Mouse (Mus musculus): ENCODE data around the gene Ddx43. TPM values are rescaled to one million over a fixed set of nuclear protein-coding genes. Genes with fewer than 3 reads are reported as not detected.

Ddx43 gene
- polyA plus RNA-seq, 1 experiment, result not detected

DNA sequence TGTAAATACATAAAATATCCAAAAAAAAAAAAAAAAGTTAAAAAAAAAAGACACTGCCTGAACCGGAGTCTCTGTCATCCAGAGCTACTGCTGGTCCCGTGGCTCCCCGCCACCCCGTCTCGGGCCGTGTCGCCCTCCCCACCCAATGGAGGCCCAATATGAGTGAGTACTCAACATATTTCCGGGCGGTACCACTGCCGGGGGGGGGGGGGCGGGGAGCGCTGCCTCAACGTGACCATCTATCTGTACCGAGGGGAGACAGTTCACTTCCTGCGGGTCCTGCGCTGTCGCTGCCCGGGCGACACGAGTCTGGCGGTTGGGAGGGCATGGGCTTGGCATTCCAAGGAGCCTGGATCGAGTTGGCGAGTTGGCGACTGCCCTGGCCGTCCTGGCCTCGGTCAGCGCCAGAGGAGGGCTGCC lies 31.8 kb downstream of the Ddx43 start:
- H3K4me1 ChIP-seq (ENCODE audit: control insufficient read depth, insufficient read depth, low read length), result no peaks in the 10 kb centered on the region
- H3K27me3 ChIP-seq (replicated peaks; ENCODE audit: control insufficient read depth, insufficient read depth, low read length), result no peaks in the 10 kb centered on the region
- 23% methylated on average over 27 of the region's 27 CpGs for WGBS
- TF ChIP-seq CTCF (conservative IDR thresholded peaks at IDR 0.05; ENCODE audit: insufficient read depth, insufficient read length, low read depth, low read length) (no peak), POLR2A (IDR thresholded peaks at IDR 0.05; ENCODE audit: low read depth, low read length) (no peak)
- DNase-seq, result no peak
- no peaks in the 10 kb centered on the region for H3K36me3 ChIP-seq (ENCODE audit: control insufficient read depth, insufficient read depth, low read length)
- H3K27ac ChIP-seq (ENCODE audit: insufficient read depth, low read depth, low read length), result no peak overlapping the region
- H3K4me3 ChIP-seq (ENCODE audit: insufficient read depth, low read depth, low read length), result peak overlapping the region; percentile 31

DNA sequence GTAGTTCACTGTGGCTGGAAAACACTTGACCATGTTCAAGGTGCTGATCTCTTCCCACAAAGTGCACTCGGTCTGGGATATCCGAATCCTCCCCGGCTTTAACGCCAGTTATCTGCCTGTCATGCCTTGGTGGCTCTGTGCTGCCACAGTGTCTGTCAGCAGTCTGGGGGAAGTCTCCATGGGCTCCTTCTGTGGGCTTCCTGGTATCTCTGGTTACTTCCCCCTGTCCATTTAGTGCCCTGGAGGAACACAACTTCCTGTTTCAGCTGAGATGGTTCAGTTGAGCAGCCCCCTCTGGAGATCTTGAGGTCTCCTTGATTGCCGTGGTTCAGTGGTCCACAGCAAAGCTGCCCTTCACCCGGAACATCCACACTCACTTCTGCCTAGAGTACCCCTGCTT lies 32.6 kb downstream of the Ddx43 start:
- Histone ChIP-seq H3K4me3 (ENCODE audit: insufficient read depth, low read depth, low read length) (no peak overlapping the region), H3K27ac (ENCODE audit: insufficient read depth, low read depth, low read length) (no peak overlapping the region), H3K4me1 (ENCODE audit: control insufficient read depth, insufficient read depth, low read length) (no peaks in the 10 kb centered on the region), H3K27me3 (replicated peaks; ENCODE audit: control insufficient read depth, insufficient read depth, low read length) (no peaks in the 10 kb centered on the region), H3K36me3 (ENCODE audit: control insufficient read depth, insufficient read depth, low read length) (no peaks in the 10 kb centered on the region)
- no peak for DNase-seq
- TF ChIP-seq CTCF (conservative IDR thresholded peaks at IDR 0.05; ENCODE audit: insufficient read depth, insufficient read length, low read depth, low read length), result no peak
- 70% methylated on average over 6 of the region's 6 CpGs for WGBS

DNA sequence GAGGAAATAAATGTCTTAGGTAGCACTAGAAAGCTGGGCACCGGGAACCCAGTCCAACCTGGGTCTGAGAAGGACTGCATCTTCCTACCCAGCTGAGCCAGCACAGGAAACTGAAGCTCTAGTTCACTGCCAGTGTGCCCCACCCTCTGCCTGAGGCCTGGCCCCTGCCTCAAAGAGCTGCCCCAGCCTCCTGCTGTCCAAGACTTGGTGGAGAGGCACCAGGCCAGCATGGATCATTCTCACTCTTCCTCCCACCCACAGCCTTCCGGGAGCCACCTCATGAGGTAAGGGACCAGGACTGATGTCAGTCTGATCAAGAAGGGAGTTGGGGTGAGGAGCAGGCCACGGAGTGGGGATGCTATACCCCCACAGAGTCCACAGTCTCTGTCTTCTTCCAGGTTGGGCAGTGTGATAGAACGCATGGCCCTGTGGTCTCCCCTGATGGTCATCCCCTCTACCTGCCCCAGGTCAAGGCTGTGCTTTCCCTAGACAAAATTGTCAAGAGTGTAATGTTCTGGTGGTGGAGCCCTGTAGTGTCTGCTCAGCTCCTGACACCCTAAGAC lies 33.4 kb downstream of the Ddx43 start:
- no peaks in the 10 kb centered on the region for H3K4me1 ChIP-seq (ENCODE audit: control insufficient read depth, insufficient read depth, low read length)
- H3K36me3 ChIP-seq (ENCODE audit: control insufficient read depth, insufficient read depth, low read length), result no peaks in the 10 kb centered on the region
- no peak for DNase-seq
- no peak overlapping the region for H3K27ac ChIP-seq (ENCODE audit: insufficient read depth, low read depth, low read length)
- no peaks in the 10 kb centered on the region for H3K27me3 ChIP-seq (replicated peaks; ENCODE audit: control insufficient read depth, insufficient read depth, low read length)
- WGBS, result 87% methylated on average over 4 of the region's 4 CpGs
- TF ChIP-seq POLR2A (IDR thresholded peaks at IDR 0.05; ENCODE audit: low read depth, low read length) (no peak), CTCF (conservative IDR thresholded peaks at IDR 0.05; ENCODE audit: insufficient read depth, insufficient read length, low read depth, low read length) (no peak)
- no peak overlapping the region for H3K4me3 ChIP-seq (ENCODE audit: insufficient read depth, low read depth, low read length)

DNA sequence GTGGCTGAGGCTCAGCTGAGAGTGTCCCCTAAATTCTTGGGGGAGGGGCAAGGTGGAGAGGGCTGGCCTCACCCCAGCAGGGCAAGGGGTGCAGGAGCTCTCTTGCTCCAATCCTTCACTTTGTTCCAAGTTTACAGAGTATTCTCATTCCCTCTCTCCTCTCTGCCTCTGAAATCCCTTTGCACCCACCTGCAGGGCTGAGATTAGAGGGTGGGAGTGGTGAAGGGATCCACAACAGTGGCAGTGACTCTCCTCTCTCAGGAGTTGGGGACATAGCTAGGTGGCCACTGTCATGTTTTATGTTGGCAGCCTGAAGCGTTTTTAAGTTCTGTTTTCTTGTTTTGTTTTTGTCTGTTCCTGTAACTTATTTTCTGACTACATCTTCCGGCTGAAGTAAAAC lies 34.0 kb downstream of the Ddx43 start:
- H3K27me3 ChIP-seq (replicated peaks; ENCODE audit: control insufficient read depth, insufficient read depth, low read length), result no peaks in the 10 kb centered on the region
- WGBS, result 66% methylated on average over 2 of the region's 2 CpGs

DNA sequence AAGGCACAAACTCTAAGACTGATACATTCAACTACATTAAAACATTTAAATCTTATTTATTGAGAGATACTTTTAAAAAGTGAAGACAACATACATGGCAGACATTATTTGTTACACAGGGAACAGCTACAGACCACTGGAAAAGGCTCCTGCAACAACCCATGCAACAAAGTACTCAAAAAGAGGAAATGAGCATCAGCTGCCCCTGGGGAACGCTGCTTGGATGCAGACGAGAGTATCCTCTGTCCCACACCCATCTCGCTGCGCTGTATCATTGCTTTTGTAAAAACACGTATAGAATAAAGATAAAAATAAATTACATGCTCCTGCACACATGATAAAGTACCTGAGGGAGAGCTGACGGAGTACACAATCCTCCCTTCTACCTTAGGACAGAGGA lies 34.9 kb downstream of the Ddx43 start:
- H3K27ac ChIP-seq (ENCODE audit: insufficient read depth, low read depth, low read length), result no peak overlapping the region
- TF ChIP-seq POLR2A (IDR thresholded peaks at IDR 0.05; ENCODE audit: low read depth, low read length) (no peak), CTCF (conservative IDR thresholded peaks at IDR 0.05; ENCODE audit: insufficient read depth, insufficient read length, low read depth, low read length) (no peak)
- no peaks in the 10 kb centered on the region for H3K4me1 ChIP-seq (ENCODE audit: control insufficient read depth, insufficient read depth, low read length)
- H3K4me3 ChIP-seq (ENCODE audit: insufficient read depth, low read depth, low read length), result no peak overlapping the region
- no peaks in the 10 kb centered on the region for H3K36me3 ChIP-seq (ENCODE audit: control insufficient read depth, insufficient read depth, low read length)
- WGBS, result 76% methylated on average over 6 of the region's 6 CpGs
- no peaks in the 10 kb centered on the region for H3K27me3 ChIP-seq (replicated peaks; ENCODE audit: control insufficient read depth, insufficient read depth, low read length)
- no peak for DNase-seq

More for the DNA sequence above, 34.0 kb downstream of the Ddx43 start:
- DNase-seq, result no peak
- TF ChIP-seq POLR2A (IDR thresholded peaks at IDR 0.05; ENCODE audit: low read depth, low read length) (no peak), CTCF (conservative IDR thresholded peaks at IDR 0.05; ENCODE audit: insufficient read depth, insufficient read length, low read depth, low read length) (no peak)
- Histone ChIP-seq H3K36me3 (ENCODE audit: control insufficient read depth, insufficient read depth, low read length) (no peaks in the 10 kb centered on the region), H3K4me3 (ENCODE audit: insufficient read depth, low read depth, low read length) (no peak overlapping the region), H3K27ac (ENCODE audit: insufficient read depth, low read depth, low read length) (no peak overlapping the region), H3K4me1 (ENCODE audit: control insufficient read depth, insufficient read depth, low read length) (no peaks in the 10 kb centered on the region)

DNA sequence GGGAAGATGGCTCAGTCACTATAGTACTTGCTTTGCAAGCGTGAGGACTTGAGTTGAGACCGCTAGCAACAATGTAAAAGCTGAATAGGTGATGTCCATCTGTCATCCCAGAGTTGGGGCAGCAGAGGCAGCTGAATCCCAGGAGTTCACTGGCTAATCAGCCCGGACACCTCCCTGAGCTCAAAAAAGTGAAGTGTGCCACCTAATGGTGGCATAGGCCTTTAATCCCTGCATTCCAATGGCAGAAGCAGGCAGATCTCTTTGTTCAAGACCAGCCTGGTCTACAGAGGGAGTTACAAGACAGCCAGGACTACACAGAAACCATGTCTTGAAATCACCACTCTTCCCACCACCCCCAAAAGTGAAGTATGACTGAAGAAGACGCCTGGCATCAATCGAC lies 36.9 kb downstream of the Ddx43 start:
- Histone ChIP-seq H3K36me3 (ENCODE audit: control insufficient read depth, insufficient read depth, low read length) (no peaks in the 10 kb centered on the region), H3K4me1 (ENCODE audit: control insufficient read depth, insufficient read depth, low read length) (no peaks in the 10 kb centered on the region), H3K27ac (ENCODE audit: insufficient read depth, low read depth, low read length) (no peak overlapping the region), H3K4me3 (ENCODE audit: insufficient read depth, low read depth, low read length) (no peak overlapping the region), H3K27me3 (replicated peaks; ENCODE audit: control insufficient read depth, insufficient read depth, low read length) (no peaks in the 10 kb centered on the region)
- DNase-seq, result no peak
- 86% methylated on average over 5 of the region's 5 CpGs for WGBS
- TF ChIP-seq CTCF (conservative IDR thresholded peaks at IDR 0.05; ENCODE audit: insufficient read depth, insufficient read length, low read depth, low read length) (peak; percentile 35), POLR2A (IDR thresholded peaks at IDR 0.05; ENCODE audit: low read depth, low read length) (no peak)

DNA sequence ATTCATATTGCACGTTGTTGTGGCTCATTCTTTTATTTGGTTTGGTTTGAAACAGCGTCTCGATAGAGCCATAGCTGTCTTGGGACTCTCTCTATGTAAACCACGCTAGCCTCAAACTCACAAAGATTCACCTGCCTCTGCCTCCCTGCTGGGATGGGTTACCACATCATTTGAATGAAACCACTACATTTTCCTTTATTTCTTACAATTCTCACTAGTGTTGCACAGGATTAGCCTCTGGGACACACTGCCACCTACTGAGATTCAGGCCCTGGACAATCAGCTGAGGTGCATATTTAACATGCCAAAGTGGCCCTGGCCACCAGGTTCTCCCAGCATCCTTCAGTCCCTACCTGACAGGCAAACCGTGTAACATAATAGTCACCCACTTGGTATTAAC lies 43.8 kb downstream of the Ddx43 start:
- no peak overlapping the region for H3K27ac ChIP-seq (ENCODE audit: insufficient read depth, low read depth, low read length)
- no peak overlapping the region for H3K4me3 ChIP-seq (ENCODE audit: insufficient read depth, low read depth, low read length)
- H3K4me1 ChIP-seq (ENCODE audit: control insufficient read depth, insufficient read depth, low read length), result no peaks in the 10 kb centered on the region
- WGBS, result 78% methylated on average over 5 of the region's 5 CpGs
- TF ChIP-seq POLR2A (IDR thresholded peaks at IDR 0.05; ENCODE audit: low read depth, low read length) (no peak), CTCF (conservative IDR thresholded peaks at IDR 0.05; ENCODE audit: insufficient read depth, insufficient read length, low read depth, low read length) (no peak)
- DNase-seq, result no peak
- H3K36me3 ChIP-seq (ENCODE audit: control insufficient read depth, insufficient read depth, low read length), result no peaks in the 10 kb centered on the region
- no peaks in the 10 kb centered on the region; the same call in 1 of the 2 replicates for H3K27me3 ChIP-seq (replicated peaks; ENCODE audit: control insufficient read depth, insufficient read depth, low read length)
